Mouse (Mus musculus) neural tube, embryonic 12.5 days (tissue): ENCODE data around the gene Srrm3. TPM values are rescaled to one million over a fixed set of nuclear protein-coding genes. Genes with fewer than 3 reads are reported as not detected.
A peak's percentile ranks its signal among the peaks of the same experiment; 100 is the strongest.

Experiments
- ATAC-seq: fragments of 200-750 bp; cut with Nextera tagmentation; 2 replicates; pipeline ENCODE4 v1.8.0; 2017; ENCODE audit warnings: low read depth, mild to moderate bottlenecking, moderate TSS enrichment, moderate library complexity; ENCODE audit not compliant: low FRiP score
- H3K27ac ChIP-seq: fragments of 300-500 bp; sonication (generic); 2 replicates; pipeline ENCODE4 v1.5.1; 2016
- H3K27me3 ChIP-seq: fragments of 300-500 bp; sonication (generic); replicated peaks from 2 replicates; pipeline ENCODE4 v1.6.1; 2016; ENCODE audit warnings: mild to moderate bottlenecking
- H3K36me3 ChIP-seq: fragments of 300-500 bp; sonication (generic); 2 replicates; pipeline ENCODE4 v1.6.1; 2016; ENCODE audit warnings: mild to moderate bottlenecking
- H3K4me1 ChIP-seq: fragments of 300-500 bp; sonication (generic); 2 replicates; pipeline ENCODE4 v1.6.1; 2016
- H3K4me2 ChIP-seq: fragments of 300-500 bp; sonication (generic); replicated peaks from 2 replicates; pipeline ENCODE4 v1.6.1; 2016; ENCODE audit warnings: mild to moderate bottlenecking
- H3K4me3 ChIP-seq: fragments of 300-500 bp; sonication (generic); 2 replicates; pipeline ENCODE4 v1.5.1; 2016
- H3K9ac ChIP-seq: fragments of 300-500 bp; sonication (generic); 2 replicates; pipeline ENCODE4 v1.6.1; 2016; ENCODE audit warnings: mild to moderate bottlenecking
- H3K9me3 ChIP-seq: fragments of 300-500 bp; sonication (generic); 2 replicates; pipeline ENCODE4 v1.6.1; 2016; ENCODE audit warnings: mild to moderate bottlenecking
- WGBS: fragments of 180-500 bp; shearing (Covaris S2); methylation state at CpG from one replicate; pipeline ENCODE4 v1.1.7; 2016; 5-methylcytosine and 5-hydroxymethylcytosine counted together
- polyA plus RNA-seq: library from polyadenylated mRNA; unstranded; fragments of >200 nt; fragmentation: Nextera tagmentation; extraction: Ambion mirVana; gene quantifications from 2 replicates; pipeline ENCODE4 v1.2.1, GENCODE M21; 2016

Srrm3 gene
- 71.4 and 77.2 TPM in 2 replicates for polyA plus RNA-seq

GRCm38 (mm10) chr5:135806555-135807262 lies at the start of gene Srrm3:
Srrm3 (plus strand) TSS chr5:135806890.
- WGBS, result 5% methylated on average over 29 of the region's 29 CpGs
- Histone ChIP-seq H3K27me3 (no peaks in the 10 kb centered on the region), H3K4me3 (peak within 1 kb of the TSS; percentile 49), H3K36me3 (peaks cover 2% of the 10 kb centered on the region; the same call in 1 of the 2 replicates), H3K4me2 (peak within 1 kb of the TSS; percentile 72), H3K9ac (peak within 1 kb of the TSS; percentile 69), H3K27ac (no peak within 1 kb of the TSS), H3K4me1 (peaks cover 23% of the 10 kb centered on the region), H3K9me3 (no peaks in the 10 kb centered on the region)
- peak; percentile 48; the same call in 1 of the 2 replicates for ATAC-seq

- no peak for ATAC-seq
- no peaks in the 10 kb centered on the region for H3K36me3 ChIP-seq
- H3K27me3 ChIP-seq, result no peaks in the 10 kb centered on the region
- H3K4me1 ChIP-seq, result no peaks in the 10 kb centered on the region
- no peak overlapping the region for H3K27ac ChIP-seq
- H3K4me2 ChIP-seq, result no peak overlapping the region
- 72% methylated on average over 3 of the region's 3 CpGs for WGBS
- H3K9me3 ChIP-seq, result no peaks in the 10 kb centered on the region
- H3K4me3 ChIP-seq, result no peak overlapping the region
- H3K9ac ChIP-seq, result no peak overlapping the region
Measured at GRCm38 (mm10) chr5:135761881-135762280, 44.8 kb upstream of the Srrm3 start.

- no peaks in the 10 kb centered on the region for H3K4me1 ChIP-seq
- H3K27me3 ChIP-seq, result no peaks in the 10 kb centered on the region
- no peak overlapping the region for H3K4me3 ChIP-seq
- H3K9me3 ChIP-seq, result no peaks in the 10 kb centered on the region
- ATAC-seq, result no peak
- no peaks in the 10 kb centered on the region for H3K36me3 ChIP-seq
- H3K4me2 ChIP-seq, result no peak overlapping the region
- H3K27ac ChIP-seq, result no peak overlapping the region
- WGBS, result 4% methylated on average over 7 of the region's 7 CpGs
- H3K9ac ChIP-seq, result no peak overlapping the region
Measured at GRCm38 (mm10) chr5:135763526-135763925, 43.2 kb upstream of the Srrm3 start.

GRCm38 (mm10) chr5:135764971-135765370 lies 41.7 kb upstream of the Srrm3 start:
- Histone ChIP-seq H3K27me3 (no peaks in the 10 kb centered on the region), H3K4me3 (no peak overlapping the region), H3K27ac (no peak overlapping the region), H3K36me3 (no peaks in the 10 kb centered on the region), H3K9ac (no peak overlapping the region), H3K9me3 (no peaks in the 10 kb centered on the region), H3K4me2 (no peak overlapping the region), H3K4me1 (no peaks in the 10 kb centered on the region)
- 68% methylated on average over 3 of the region's 3 CpGs for WGBS
- no peak for ATAC-seq

GRCm38 (mm10) chr5:135772519-135772918 lies 34.2 kb upstream of the Srrm3 start:
- Histone ChIP-seq H3K9me3 (no peaks in the 10 kb centered on the region), H3K4me3 (no peak overlapping the region), H3K36me3 (no peaks in the 10 kb centered on the region), H3K27me3 (no peaks in the 10 kb centered on the region), H3K4me2 (no peak overlapping the region), H3K4me1 (0 out of 2 replicates have a peak, but pooled peaks cover 2% of the 10 kb centered on the region), H3K27ac (no peak overlapping the region), H3K9ac (no peak overlapping the region)
- ATAC-seq, result no peak
- 78% methylated on average over 3 of the region's 3 CpGs for WGBS

- Histone ChIP-seq H3K4me3 (no peak overlapping the region), H3K9me3 (no peaks in the 10 kb centered on the region), H3K4me2 (no peak overlapping the region), H3K4me1 (peaks cover 22% of the 10 kb centered on the region), H3K27me3 (no peaks in the 10 kb centered on the region), H3K36me3 (peaks cover 2% of the 10 kb centered on the region; the same call in 1 of the 2 replicates), H3K27ac (no peak overlapping the region), H3K9ac (no peak overlapping the region)
- no peak for ATAC-seq
- 92% methylated on average over 4 of the region's 4 CpGs for WGBS
Measured at GRCm38 (mm10) chr5:135776546-135776945, 30.1 kb upstream of the Srrm3 start.

- WGBS, result under 1% methylated on average over 45 of the region's 45 CpGs
- ATAC-seq, result peak; percentile 94
- peak within 1 kb of the TSS; percentile 80 for H3K4me3 ChIP-seq
Measured at GRCm38 (mm10) chr5:135777796-135778470, 28.8 kb upstream of the Srrm3 start, which contains the start of gene Styxl1. Styxl1 (minus strand) TSS chr5:135778385.

GRCm38 (mm10) chr5:135778471-135779445 lies 27.9 kb upstream of the Srrm3 start, which contains the start of gene Mdh2:
Mdh2 (plus strand) TSS chr5:135778480.
- 1% methylated on average over 70 of the region's 70 CpGs for WGBS
- Histone ChIP-seq H3K4me3 (peak within 1 kb of the TSS; percentile 80), H3K9me3 (no peaks in the 10 kb centered on the region), H3K27me3 (no peaks in the 10 kb centered on the region), H3K4me2 (peak within 1 kb of the TSS; percentile 84), H3K4me1 (peaks cover 22% of the 10 kb centered on the region), H3K27ac (peak within 1 kb of the TSS; percentile 75), H3K9ac (peak within 1 kb of the TSS; percentile 96), H3K36me3 (peaks cover 23% of the 10 kb centered on the region)
- ATAC-seq, result peak; percentile 99

More at GRCm38 (mm10) chr5:135777796-135778470, 28.8 kb upstream of the Srrm3 start, which contains the start of gene Styxl1:
- no peaks in the 10 kb centered on the region for H3K27me3 ChIP-seq
- peak within 1 kb of the TSS; percentile 75 for H3K27ac ChIP-seq
- no peaks in the 10 kb centered on the region for H3K9me3 ChIP-seq
- peak within 1 kb of the TSS; percentile 84 for H3K4me2 ChIP-seq
- peaks cover 22% of the 10 kb centered on the region for H3K4me1 ChIP-seq
- peaks cover 15% of the 10 kb centered on the region for H3K36me3 ChIP-seq
- H3K9ac ChIP-seq, result peak within 1 kb of the TSS; percentile 96

GRCm38 (mm10) chr5:135780331-135780730 lies 26.4 kb upstream of the Srrm3 start:
- 86% methylated on average over 8 of the region's 8 CpGs for WGBS

GRCm38 (mm10) chr5:135782901-135783300 lies 23.8 kb upstream of the Srrm3 start:
- peaks cover 19% of the 10 kb centered on the region for H3K4me1 ChIP-seq
- no peak overlapping the region for H3K9ac ChIP-seq
- no peak overlapping the region for H3K4me3 ChIP-seq
- no peak for ATAC-seq
- peaks cover 65% of the 10 kb centered on the region for H3K36me3 ChIP-seq
- H3K27me3 ChIP-seq, result no peaks in the 10 kb centered on the region
- H3K4me2 ChIP-seq, result no peak overlapping the region
- H3K9me3 ChIP-seq, result no peaks in the 10 kb centered on the region
- 94% methylated on average over 4 of the region's 4 CpGs for WGBS
- no peak overlapping the region for H3K27ac ChIP-seq

More at GRCm38 (mm10) chr5:135780331-135780730, 26.4 kb upstream of the Srrm3 start:
- no peaks in the 10 kb centered on the region for H3K9me3 ChIP-seq
- no peak overlapping the region for H3K4me3 ChIP-seq
- peaks cover 22% of the 10 kb centered on the region for H3K4me1 ChIP-seq
- no peak overlapping the region for H3K27ac ChIP-seq
- H3K9ac ChIP-seq, result 0 out of 2 replicates have a peak overlapping the region, but pooled peaks have one; percentile 30
- ATAC-seq, result no peak
- H3K36me3 ChIP-seq, result peaks cover 39% of the 10 kb centered on the region
- peak overlapping the region; percentile 84 for H3K4me2 ChIP-seq
- no peaks in the 10 kb centered on the region for H3K27me3 ChIP-seq

- ATAC-seq, result peak; percentile 91
- H3K27ac ChIP-seq, result peak overlapping the region; percentile 32; the same call in 1 of the 2 replicates
- no peak overlapping the region for H3K9ac ChIP-seq
- 9% methylated on average over 20 of the region's 20 CpGs for WGBS
- H3K4me2 ChIP-seq, result peak overlapping the region; percentile 42
- H3K36me3 ChIP-seq, result peaks cover 29% of the 10 kb centered on the region
- H3K4me3 ChIP-seq, result no peak overlapping the region
- 0 out of 2 replicates have a peak, but pooled peaks cover 3% of the 10 kb centered on the region for H3K27me3 ChIP-seq
- peaks cover 12% of the 10 kb centered on the region for H3K4me1 ChIP-seq
- no peaks in the 10 kb centered on the region for H3K9me3 ChIP-seq
Measured at GRCm38 (mm10) chr5:135793996-135794858, 12.5 kb upstream of the Srrm3 start.
